In the genomic region with DNA sequence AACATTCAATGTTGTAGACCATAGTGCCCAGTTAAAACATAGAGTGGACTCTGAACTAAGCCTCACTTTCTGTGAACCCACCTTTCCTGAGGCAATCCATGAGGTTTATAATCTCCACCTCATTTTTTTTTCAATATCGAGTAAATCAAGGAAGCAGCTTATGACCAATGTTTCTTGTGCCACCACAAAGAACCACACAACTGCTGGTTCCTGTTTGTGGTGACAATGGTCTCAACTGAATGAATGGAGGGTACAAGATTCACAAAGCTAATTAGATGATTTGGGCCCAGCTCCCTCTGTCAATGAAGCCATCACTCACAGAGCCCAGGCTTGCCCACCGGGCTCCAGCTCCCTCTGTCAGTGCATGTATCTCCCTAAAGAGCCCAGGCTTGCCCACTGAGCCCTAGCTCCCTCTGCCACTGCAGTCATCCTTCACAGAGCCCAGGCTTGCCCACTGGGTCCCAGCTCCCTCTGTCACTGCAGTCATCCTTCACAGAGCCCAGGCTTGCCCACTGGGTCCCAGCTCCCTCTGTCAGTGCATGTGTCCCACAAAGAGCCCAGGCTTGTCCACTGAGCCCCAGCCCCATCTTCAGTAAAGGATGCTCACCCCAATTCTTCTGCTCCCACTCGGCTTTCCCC, we compare ENCODE assay signal across 25 mouse cellular contexts. TPM values are rescaled to one million over a fixed set of nuclear protein-coding genes. Genes with fewer than 3 reads are reported as not detected.
DNase-seq lines count a peak whose midpoint lies in the region; ATAC-seq lines count a peak whose summit lies in the region.
"Had no signal": no experiment of that assay in that cellular context is flagged by ENCODE, and none has a peak within 500 bp of the region (broad histone marks: within the 10 kb centered on the region; RNA-seq: fewer than 3 reads in every experiment).

No protein-coding gene starts in this region.

- peaks cover 31% of the 10 kb centered on the region for H3K4me1 ChIP-seq in heart, embryonic 10.5 days
- peaks cover 22% of the 10 kb centered on the region for H3K4me1 ChIP-seq in heart, embryonic 12.5 days (replicated peaks)
- peaks cover 5% of the 10 kb centered on the region; the same call in 1 of the 2 replicates for H3K4me1 ChIP-seq in lung, embryonic 16.5 days (replicated peaks; ENCODE audit: control insufficient read depth, insufficient read depth, low read length)
- H3K4me1 ChIP-seq in intestine, embryonic 16.5 days (ENCODE audit: control insufficient read depth, insufficient read depth, low read length): no peaks in the 10 kb centered on the region
- H3K4me1 ChIP-seq: forebrain, embryonic 15.5 days; intestine, embryonic 15.5 days; limb, embryonic 15.5 days; liver, embryonic 13.5 days had no signal

- no peaks in the 10 kb centered on the region for H3K36me3 ChIP-seq in heart, embryonic 10.5 days
- no peaks in the 10 kb centered on the region for H3K36me3 ChIP-seq in heart, embryonic 12.5 days
- H3K36me3 ChIP-seq in lung, embryonic 16.5 days (ENCODE audit: control insufficient read depth, insufficient read depth, low read length): no peaks in the 10 kb centered on the region
- no peaks in the 10 kb centered on the region for H3K36me3 ChIP-seq in intestine, embryonic 16.5 days (ENCODE audit: control insufficient read depth, insufficient read depth, low read length)
- H3K36me3 ChIP-seq: forebrain, embryonic 15.5 days; intestine, embryonic 15.5 days; kidney, embryonic 15.5 days; limb, embryonic 10.5 days; limb, embryonic 15.5 days; liver, embryonic 13.5 days; midbrain, embryonic 13.5 days had no signal

- no peak overlapping the region for H3K4me2 ChIP-seq in heart, embryonic 12.5 days
- no peak overlapping the region for H3K4me2 ChIP-seq in lung, embryonic 16.5 days (ENCODE audit: low read depth, low read length)
- no peak overlapping the region for H3K4me2 ChIP-seq in intestine, embryonic 16.5 days (ENCODE audit: low read depth, low read length)
- H3K4me2 ChIP-seq: forebrain, embryonic 15.5 days; heart, embryonic 11.5 days; intestine, embryonic 15.5 days; limb, embryonic 15.5 days; liver, embryonic 13.5 days; midbrain, embryonic 13.5 days had no signal

- WGBS in heart, embryonic 10.5 days: 77% methylated on average over 3 of the region's 3 CpGs
- 78% methylated on average over 3 of the region's 3 CpGs for WGBS in heart, embryonic 12.5 days
- WGBS in lung, embryonic 16.5 days: 69% methylated on average over 3 of the region's 3 CpGs
- WGBS in intestine, embryonic 16.5 days: 78% methylated on average over 3 of the region's 3 CpGs

- H3K27me3 ChIP-seq in heart, embryonic 10.5 days (ENCODE audit: insufficient read depth, poor library complexity, severe bottlenecking): no peaks in the 10 kb centered on the region
- H3K27me3 ChIP-seq in heart, embryonic 12.5 days (replicated peaks): no peaks in the 10 kb centered on the region
- H3K27me3 ChIP-seq in lung, embryonic 16.5 days (ENCODE audit: control insufficient read depth, insufficient read depth, low read depth, low read length): no peaks in the 10 kb centered on the region
- no peaks in the 10 kb centered on the region for H3K27me3 ChIP-seq in intestine, embryonic 16.5 days (replicated peaks; ENCODE audit: control insufficient read depth, insufficient read depth, low read length)
- H3K27me3 ChIP-seq: forebrain, embryonic 15.5 days; intestine, embryonic 15.5 days; kidney, embryonic 15.5 days; limb, embryonic 15.5 days; liver, embryonic 13.5 days; midbrain, embryonic 13.5 days had no signal

- peak overlapping the region; percentile 79; the same call in 1 of the 2 replicates for H3K27ac ChIP-seq in heart, embryonic 10.5 days
- no peak overlapping the region for H3K27ac ChIP-seq in heart, embryonic 12.5 days (ENCODE audit: poor library complexity, severe bottlenecking)
- no peak overlapping the region; the same call in 1 of the 2 replicates for H3K27ac ChIP-seq in lung, embryonic 16.5 days (ENCODE audit: low read length)
- no peak overlapping the region for H3K27ac ChIP-seq in intestine, embryonic 16.5 days (ENCODE audit: low read length)
- H3K27ac ChIP-seq: forebrain, embryonic 15.5 days; hindbrain, postnatal 0 days; intestine, embryonic 15.5 days; limb, embryonic 10.5 days; liver, embryonic 13.5 days; midbrain, embryonic 13.5 days had no signal

- ATAC-seq in heart, embryonic 12.5 days (ENCODE audit: insufficient number of reproducible peaks, low FRiP score): no peak
- 0 out of 2 replicates have a peak, but pooled peaks have one; percentile 17 for ATAC-seq in lung, embryonic 16.5 days (ENCODE audit: low read depth)
- ATAC-seq in hematopoietic stem cell, adult 5-6 weeks (replicated peaks in 1 of 2; ENCODE audit: insufficient read depth in 1 of 2, low FRiP score in 2 of 2, low TSS enrichment in 1 of 2, low read depth in 1 of 2, poor library complexity in 2 of 2, severe bottlenecking in 2 of 2): peak; percentile 51 to 70
- no peak for ATAC-seq in intestine, embryonic 16.5 days
- ATAC-seq: forebrain, embryonic 15.5 days; hindbrain, postnatal 0 days; intestine, embryonic 15.5 days had no signal

- no peak overlapping the region for H3K4me3 ChIP-seq in heart, embryonic 10.5 days
- no peak overlapping the region for H3K4me3 ChIP-seq in heart, embryonic 12.5 days
- no peak overlapping the region for H3K4me3 ChIP-seq in lung, embryonic 16.5 days (ENCODE audit: low read length)
- H3K4me3 ChIP-seq in intestine, embryonic 16.5 days (ENCODE audit: low read length): no peak overlapping the region
- H3K4me3 ChIP-seq: forebrain, embryonic 15.5 days; intestine, embryonic 15.5 days; kidney, embryonic 15.5 days; limb, embryonic 10.5 days; limb, embryonic 15.5 days; liver, embryonic 13.5 days; midbrain, embryonic 13.5 days had no signal

- H3K9me3 ChIP-seq in heart, embryonic 10.5 days: no peaks in the 10 kb centered on the region
- no peaks in the 10 kb centered on the region for H3K9me3 ChIP-seq in heart, embryonic 12.5 days (replicated peaks)
- no peaks in the 10 kb centered on the region for H3K9me3 ChIP-seq in lung, embryonic 16.5 days (ENCODE audit: control insufficient read depth, low read length)
- no peaks in the 10 kb centered on the region for H3K9me3 ChIP-seq in intestine, embryonic 16.5 days (ENCODE audit: control insufficient read depth, low read length)
- H3K9me3 ChIP-seq: forebrain, embryonic 15.5 days; intestine, embryonic 15.5 days; kidney, embryonic 15.5 days; limb, embryonic 10.5 days; limb, embryonic 15.5 days; liver, embryonic 13.5 days; midbrain, embryonic 13.5 days had no signal

- H3K9ac ChIP-seq in heart, embryonic 12.5 days: no peak overlapping the region
- H3K9ac ChIP-seq in lung, embryonic 16.5 days (ENCODE audit: low read length): no peak overlapping the region
- H3K9ac ChIP-seq in intestine, embryonic 16.5 days (ENCODE audit: low read depth, low read length): no peak overlapping the region
- H3K9ac ChIP-seq: forebrain, embryonic 15.5 days; intestine, embryonic 15.5 days; kidney, embryonic 15.5 days; limb, embryonic 15.5 days; liver, embryonic 13.5 days; midbrain, embryonic 13.5 days had no signal

- no peak for DNase-seq in heart, embryonic 10.5 days (ENCODE audit: low spot score)
- DNase-seq in lung, postnatal 14 days: no peak
- DNase-seq in thymus, postnatal 14 days: no peak
- DNase-seq: adrenal gland, postnatal 25 days; B cell, adult 2 months; cerebellum, adult 2 months; cerebellum, postnatal 14 days; liver, embryonic 13.5 days; lung, adult 2 months; lung, postnatal 36 days; thymus, adult 2 months; thymus, postnatal 4 days had no signal

RNA-seq across cellular contexts. Expression of a gene that starts 1.2 kb away (rescaled TPM):
- polyA plus RNA-seq in heart, embryonic 10.5 days (2016; fragmentation: Nextera tagmentation; extraction: Ambion mirVana): 0.10 and 0.14 TPM in 2 replicates
- polyA plus RNA-seq in heart, embryonic 12.5 days (2016; fragmentation: Nextera tagmentation; extraction: Ambion mirVana): 0.12 and 0.36 TPM in 2 replicates
- polyA plus RNA-seq in lung, embryonic 16.5 days (2015; fragmentation: Nextera tagmentation; extraction: Ambion mirVana): 1.1 TPM in 2 replicates
- total RNA-seq in hematopoietic stem cell, adult 5-6 weeks (2017): 0.35 TPM in 1 of 2 replicates, not detected in the other
- 0.50 and 0.53 TPM in 2 replicates for polyA plus RNA-seq in intestine, embryonic 16.5 days (2015; fragmentation: Nextera tagmentation; extraction: Ambion mirVana)
- total RNA-seq: monocyte, adult 5-6 weeks had no signal

Comparison
In these comparisons a context has a peak if more than half of its experiments do, and no peak if none do; other contexts are left out.
1. ATAC-seq: peak in lung, embryonic 16.5 days (single experiment) and hematopoietic stem cell, adult 5-6 weeks (2 of 2); none in heart, embryonic 12.5 days (single experiment) and intestine, embryonic 16.5 days (single experiment).